Mouse (Mus musculus): ENCODE data around the gene Cds1.
A peak's percentile ranks its signal among the peaks of the same experiment; 100 is the strongest.

Cds1 gene

GRCm38 (mm10) chr5:101764554-101765347 lies at the start of gene Cds1:
Gene Cds1, plus strand, starts transcription at chr5:101765130.
- DNase-seq (ENCODE audit: low spot score in 2 of 2): peak; percentile 78 to 84

- DNase-seq (ENCODE audit: low spot score in 2 of 2): no peak
Observed at GRCm38 (mm10) chr5:101724216-101724615, 40.7 kb upstream of the Cds1 start.

- no peak for DNase-seq (ENCODE audit: low spot score in 2 of 2)
Observed at GRCm38 (mm10) chr5:101724756-101725155, 40.2 kb upstream of the Cds1 start.

- no peak for DNase-seq (ENCODE audit: low spot score in 2 of 2)
Observed at GRCm38 (mm10) chr5:101725703-101726102, 39.2 kb upstream of the Cds1 start.

GRCm38 (mm10) chr5:101726371-101726770 lies 38.6 kb upstream of the Cds1 start:
- DNase-seq (ENCODE audit: low spot score in 2 of 2): no peak

- DNase-seq (ENCODE audit: low spot score in 2 of 2): no peak
Observed at GRCm38 (mm10) chr5:101728304-101728905, 36.5 kb upstream of the Cds1 start.

- peak in 1 of 2 experiments; percentile 11 for DNase-seq (ENCODE audit: low spot score in 2 of 2)
Observed at GRCm38 (mm10) chr5:101737341-101737740, 27.6 kb upstream of the Cds1 start.

- DNase-seq (ENCODE audit: low spot score in 2 of 2): no peak
Observed at GRCm38 (mm10) chr5:101740471-101741223, 24.3 kb upstream of the Cds1 start.

- no peak for DNase-seq (ENCODE audit: low spot score in 2 of 2)
Observed at GRCm38 (mm10) chr5:101741224-101741591, 23.7 kb upstream of the Cds1 start.

- DNase-seq (ENCODE audit: low spot score in 2 of 2): no peak
Observed at GRCm38 (mm10) chr5:101742014-101742413, 22.9 kb upstream of the Cds1 start.

- DNase-seq (ENCODE audit: low spot score in 2 of 2): no peak
Observed at GRCm38 (mm10) chr5:101742425-101742824, 22.5 kb upstream of the Cds1 start.

- no peak for DNase-seq (ENCODE audit: low spot score in 2 of 2)
Observed at GRCm38 (mm10) chr5:101744886-101745285, 20.0 kb upstream of the Cds1 start.

- DNase-seq (ENCODE audit: low spot score in 2 of 2): no peak
Observed at GRCm38 (mm10) chr5:101753680-101754079, 11.2 kb upstream of the Cds1 start.

- no peak for DNase-seq (ENCODE audit: low spot score in 2 of 2)
Observed at GRCm38 (mm10) chr5:101757669-101758068, 7.3 kb upstream of the Cds1 start.

- peak; percentile 49 to 63 for DNase-seq (ENCODE audit: low spot score in 2 of 2)
Observed at GRCm38 (mm10) chr5:101761685-101762084, 3.2 kb upstream of the Cds1 start.

GRCm38 (mm10) chr5:101763571-101763970 lies 1.4 kb upstream of the Cds1 start:
- DNase-seq (ENCODE audit: low spot score in 2 of 2): no peak

GRCm38 (mm10) chr5:101765390-101765901 lies 516 bp downstream of the Cds1 start:
- DNase-seq (ENCODE audit: low spot score in 2 of 2): no peak

- DNase-seq (ENCODE audit: low spot score in 2 of 2): no peak
Observed at GRCm38 (mm10) chr5:101766248-101766647, 1.3 kb downstream of the Cds1 start.

- DNase-seq (ENCODE audit: low spot score in 2 of 2): no peak
Observed at GRCm38 (mm10) chr5:101767086-101767485, 2.2 kb downstream of the Cds1 start.

- DNase-seq (ENCODE audit: low spot score in 2 of 2): no peak
Observed at GRCm38 (mm10) chr5:101767486-101767885, 2.6 kb downstream of the Cds1 start.

GRCm38 (mm10) chr5:101768558-101768957 lies 3.6 kb downstream of the Cds1 start:
- DNase-seq (ENCODE audit: low spot score in 2 of 2): peak in 1 of 2 experiments; percentile 0

GRCm38 (mm10) chr5:101772621-101773020 lies 7.7 kb downstream of the Cds1 start:
- DNase-seq (ENCODE audit: low spot score in 2 of 2): no peak
